Mouse (Mus musculus) spleen, adult 12 weeks (tissue): ENCODE results near the gene Myl4.

ENCODE experiments used
- DNase-seq: peaks from one replicate; pipeline ENCODE4 v3.0.0; 2022; ENCODE audit warnings: low spot score

Gene Myl4

DNA sequence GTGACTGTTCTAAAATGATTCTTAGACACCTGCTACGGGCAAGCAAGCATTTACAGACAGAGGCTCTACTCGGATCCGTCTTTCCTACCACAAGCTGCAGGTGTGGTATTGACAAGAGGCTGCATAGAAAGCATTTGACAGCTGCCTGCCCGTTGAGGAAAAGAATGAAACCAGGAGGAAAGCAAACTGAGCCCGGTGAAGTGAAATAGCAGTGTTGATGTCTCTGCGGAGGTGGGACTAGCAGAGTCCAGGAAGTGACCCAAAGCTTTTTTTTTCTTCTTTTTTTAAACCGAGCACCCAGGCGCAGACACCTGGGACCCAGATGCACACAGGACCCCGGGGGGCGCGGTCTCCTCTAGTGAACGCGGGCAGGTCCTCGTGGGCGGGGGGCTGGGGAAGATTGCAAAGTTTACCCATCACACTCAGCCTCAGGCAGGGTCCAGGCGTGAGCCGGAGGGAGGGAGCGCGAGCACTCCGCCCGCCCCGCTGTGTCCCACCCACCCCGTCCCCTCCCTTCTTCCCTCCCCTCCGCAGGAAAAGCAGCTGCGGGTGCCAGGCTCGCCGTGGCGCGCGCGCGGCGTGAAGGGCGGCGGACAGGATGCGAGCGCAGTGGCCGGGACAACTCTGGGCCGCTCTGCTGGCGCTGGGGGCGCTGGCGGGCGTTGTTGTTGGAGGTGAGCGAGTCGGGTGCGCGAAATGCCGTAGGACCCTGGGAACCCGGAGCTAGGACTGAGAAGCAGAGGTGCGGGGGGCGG is 57.2 kb downstream of the Myl4 start, which contains the start of gene Itgb3:
TSS of gene Itgb3 (plus strand) at position 510 of the 755 bp plus-strand sequence.
- DNase-seq, result peak; percentile 49

DNA sequence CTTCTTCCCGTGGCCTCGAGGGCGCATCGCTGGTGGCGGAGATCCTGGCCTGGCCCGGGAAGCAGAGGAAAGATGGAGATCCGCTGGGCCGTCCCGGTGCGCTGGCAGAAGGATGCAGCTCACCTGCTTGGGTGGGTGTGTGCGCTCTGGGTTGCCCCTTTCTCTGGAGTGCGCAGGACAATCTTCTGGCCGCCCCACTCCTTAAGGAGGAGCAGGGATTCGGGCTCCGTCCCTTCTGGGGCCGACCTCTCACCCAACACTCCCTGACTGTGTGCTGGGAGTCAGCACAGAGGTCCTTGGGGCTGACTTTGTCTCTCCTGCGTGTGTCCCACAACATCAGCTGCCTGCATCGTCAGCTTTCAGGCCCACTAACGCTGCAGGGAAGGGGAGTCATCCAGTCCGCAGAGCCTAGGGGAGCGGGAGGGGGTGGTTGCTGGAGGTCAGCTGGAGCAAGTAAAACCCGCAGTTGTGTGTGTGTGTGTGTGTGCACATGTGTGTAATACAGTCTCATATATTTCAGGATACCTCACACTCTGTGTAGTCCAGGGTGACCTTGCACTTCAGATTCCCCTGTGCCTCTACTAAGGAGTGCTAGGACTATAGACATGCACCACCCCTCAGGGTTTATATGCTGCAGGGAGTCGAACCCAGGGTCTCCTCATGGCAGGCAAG is 57.9 kb downstream of the Myl4 start:
- no peak for DNase-seq

DNA sequence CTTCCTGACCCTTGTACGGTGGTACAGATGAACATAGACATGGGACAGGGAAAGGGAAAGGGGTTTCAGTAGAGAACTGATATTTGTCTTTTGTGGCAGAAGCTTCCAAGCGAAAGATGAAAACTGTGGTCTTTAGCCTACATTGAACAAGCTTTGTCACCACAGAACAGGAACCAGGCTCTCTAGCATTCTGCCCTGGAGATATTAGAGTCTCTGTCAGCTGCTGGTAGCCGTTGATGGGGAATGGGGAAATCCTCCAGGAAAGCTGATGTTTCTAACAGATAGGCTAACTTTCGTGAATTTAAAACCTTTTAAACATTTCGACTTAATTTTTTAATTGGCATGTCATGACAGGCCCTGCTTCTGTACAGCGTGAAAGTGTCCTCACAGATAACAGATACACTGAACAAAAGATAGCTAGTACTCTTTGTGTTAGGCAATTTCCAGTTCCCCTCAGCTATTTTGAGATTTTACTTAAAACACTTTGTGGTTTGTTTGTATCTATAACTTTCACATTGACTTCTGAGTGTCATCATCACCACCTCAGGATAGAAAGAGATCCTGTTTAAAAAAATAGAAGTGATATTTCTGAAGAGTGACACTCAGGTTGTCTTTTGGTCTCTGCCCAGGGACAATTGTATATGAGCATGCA is 58.7 kb downstream of the Myl4 start:
- no peak for DNase-seq

DNA sequence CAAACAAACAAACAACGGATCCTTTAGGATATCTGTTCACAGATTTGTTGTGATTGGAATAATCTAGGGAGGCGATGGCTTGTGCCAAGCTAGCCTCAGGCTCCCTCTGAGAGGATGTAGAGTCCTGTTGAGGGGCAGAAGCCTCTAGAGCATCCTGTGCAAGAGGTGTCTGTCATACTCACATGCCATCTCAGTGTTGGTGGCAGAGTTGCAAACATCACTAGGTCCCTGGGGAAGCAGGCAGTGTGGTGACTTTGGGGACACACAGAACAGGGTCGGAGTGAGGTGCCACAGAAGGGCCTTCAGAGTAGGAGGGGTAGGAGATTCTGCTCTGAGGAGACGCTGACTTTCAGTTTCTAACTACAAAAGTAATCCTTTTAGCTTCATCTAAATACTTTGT is 59.3 kb downstream of the Myl4 start:
- no peak for DNase-seq

DNA sequence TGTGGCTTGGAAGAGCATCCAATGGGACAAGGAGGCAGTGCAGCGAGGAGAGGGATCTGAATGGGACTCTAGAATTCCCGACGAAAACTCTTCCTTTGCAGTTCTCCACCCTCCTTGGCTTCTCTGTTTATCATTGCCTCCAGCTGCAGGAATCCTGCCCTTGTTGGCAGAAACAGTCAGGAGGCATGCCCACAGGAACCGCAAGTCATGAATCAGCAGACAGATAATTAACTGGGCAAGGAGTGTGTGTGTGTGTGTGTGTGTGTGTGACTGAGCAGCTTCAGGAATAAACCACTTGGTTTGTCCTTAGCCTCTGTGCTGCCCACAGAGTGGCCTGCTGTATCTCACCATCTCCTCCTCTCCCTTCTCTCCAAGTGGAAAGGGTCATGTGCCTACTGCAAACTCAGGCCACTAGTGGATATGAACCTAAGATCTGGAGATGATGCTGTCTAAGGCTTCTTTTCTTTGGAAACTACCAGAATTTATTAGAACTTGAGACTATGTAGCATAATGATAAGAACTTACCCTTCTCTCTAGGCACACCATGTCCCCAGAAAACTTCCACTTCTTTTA is 61.2 kb downstream of the Myl4 start:
- DNase-seq, result no peak

DNA sequence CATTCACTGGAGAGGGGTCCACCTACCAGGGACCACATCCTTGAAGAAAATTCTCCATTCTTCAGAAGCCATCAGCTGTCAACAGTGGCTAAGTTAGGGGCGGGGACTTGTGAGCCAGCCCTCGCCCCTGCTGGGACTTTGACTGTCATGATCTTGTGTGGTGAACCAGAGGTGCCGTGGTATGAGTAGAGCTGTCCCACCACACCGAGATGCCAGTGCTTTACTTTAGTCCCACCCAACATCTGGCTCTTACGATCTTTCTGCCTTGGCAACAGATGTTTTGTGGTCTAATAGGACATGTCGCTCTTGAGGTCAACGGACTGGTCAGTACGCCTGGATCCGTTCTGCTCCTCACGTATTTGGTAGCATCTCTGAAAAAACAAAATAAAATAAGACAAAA is 63.1 kb downstream of the Myl4 start:
- DNase-seq, result no peak

DNA sequence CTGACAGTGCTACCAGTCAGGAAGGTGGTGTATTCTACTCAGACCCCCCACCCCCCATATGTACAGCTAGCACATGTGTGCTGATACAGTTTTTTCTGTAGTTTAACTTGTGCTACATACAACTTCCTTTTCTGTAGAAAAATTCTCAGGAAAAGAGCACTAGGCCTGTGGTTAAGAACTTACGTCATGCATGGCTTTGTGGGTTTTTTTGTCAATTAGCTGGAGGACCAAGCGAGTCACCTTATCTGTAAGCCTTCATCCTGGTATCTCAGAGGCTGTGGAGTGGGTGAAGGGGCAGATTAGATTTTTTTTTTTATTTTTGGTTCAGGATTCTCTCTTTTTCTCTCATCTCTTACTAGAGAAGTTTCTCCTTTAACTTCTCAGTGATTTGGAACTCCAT is 63.7 kb downstream of the Myl4 start:
- no peak for DNase-seq

DNA sequence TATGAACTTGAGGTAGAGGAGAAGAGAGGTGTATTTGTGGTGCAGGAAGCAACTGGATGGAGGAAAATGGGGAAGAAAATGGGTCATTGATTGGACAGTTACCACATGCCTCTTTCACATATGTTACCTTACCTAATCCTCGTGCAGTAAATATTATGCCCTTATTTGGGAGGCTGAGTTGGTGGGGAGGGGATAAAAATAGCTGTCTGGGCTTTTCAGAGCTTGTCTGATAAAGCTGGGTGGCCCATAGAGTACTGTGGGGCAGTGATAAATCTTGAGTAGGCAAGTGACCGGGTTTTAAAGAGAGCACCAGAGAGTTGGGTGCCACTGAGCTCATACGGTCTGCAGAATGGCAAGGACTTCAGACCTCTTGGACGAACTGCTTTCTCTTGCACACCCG is 65.7 kb downstream of the Myl4 start:
- DNase-seq, result no peak

DNA sequence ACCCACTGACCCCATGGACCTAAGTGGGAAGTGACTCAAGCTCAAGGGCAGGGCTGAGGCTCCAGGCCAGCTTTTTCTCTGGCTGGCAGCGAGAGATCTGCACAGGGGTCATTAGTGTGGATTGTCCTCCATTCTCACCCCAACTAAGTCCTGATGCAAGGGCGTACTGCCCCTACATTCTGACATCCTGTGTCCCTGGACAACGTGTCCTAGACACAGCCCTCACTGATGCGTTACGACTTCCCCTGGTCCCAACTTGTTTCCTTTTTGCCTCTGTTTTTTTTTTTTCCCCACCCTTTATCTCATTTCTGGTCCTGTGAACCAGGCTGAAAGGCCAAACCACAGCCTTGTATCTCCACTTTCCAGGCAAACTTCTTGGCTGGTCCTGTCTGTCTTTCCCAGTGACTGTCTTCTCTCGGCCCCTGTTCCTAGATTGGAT is 68.2 kb downstream of the Myl4 start:
- DNase-seq, result no peak

DNA sequence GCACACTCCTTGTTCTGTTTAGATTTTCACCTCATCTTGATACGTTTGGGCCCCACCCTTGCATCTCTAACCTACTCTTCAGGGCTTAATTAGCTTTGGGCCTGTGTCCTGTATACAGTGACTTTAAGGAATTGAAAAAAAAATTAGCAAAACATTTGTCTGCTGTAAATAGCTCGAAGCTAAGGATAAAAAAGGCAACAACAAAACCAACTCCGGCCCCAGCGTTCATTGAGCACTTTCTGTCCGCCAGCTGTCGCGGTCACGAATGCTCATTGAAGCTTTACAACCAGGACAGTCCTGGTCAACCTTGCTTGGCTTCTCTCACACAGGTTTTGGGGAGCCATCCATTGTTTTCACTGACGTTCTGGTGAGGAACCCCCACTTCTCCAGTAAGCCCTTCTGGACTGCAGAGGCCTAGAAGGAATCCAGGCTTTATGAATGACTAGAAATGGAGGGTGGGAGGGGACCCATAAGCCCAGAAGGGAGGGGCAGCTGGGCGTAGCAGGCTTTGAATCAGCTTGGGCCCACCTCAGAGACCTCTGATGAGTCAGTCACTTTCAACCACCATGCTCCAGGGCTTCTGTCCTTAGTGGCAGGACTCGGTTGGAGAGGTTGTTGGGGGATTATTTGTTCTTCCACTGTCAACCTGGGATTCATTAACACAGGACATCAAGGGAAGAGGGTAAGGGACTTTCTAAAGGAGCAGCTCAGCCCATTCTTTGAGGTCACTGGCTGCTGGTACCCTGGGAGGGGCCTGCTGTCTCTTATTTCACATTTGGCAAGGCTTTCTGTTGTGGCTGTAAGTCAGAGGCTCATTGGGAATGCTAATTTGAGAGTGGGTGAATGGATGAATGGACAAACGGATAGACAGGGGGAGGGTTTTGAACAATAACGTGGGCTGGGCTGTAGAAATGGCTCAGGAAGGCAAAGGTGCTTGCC is 68.9 kb downstream of the Myl4 start:
- no peak for DNase-seq

DNA sequence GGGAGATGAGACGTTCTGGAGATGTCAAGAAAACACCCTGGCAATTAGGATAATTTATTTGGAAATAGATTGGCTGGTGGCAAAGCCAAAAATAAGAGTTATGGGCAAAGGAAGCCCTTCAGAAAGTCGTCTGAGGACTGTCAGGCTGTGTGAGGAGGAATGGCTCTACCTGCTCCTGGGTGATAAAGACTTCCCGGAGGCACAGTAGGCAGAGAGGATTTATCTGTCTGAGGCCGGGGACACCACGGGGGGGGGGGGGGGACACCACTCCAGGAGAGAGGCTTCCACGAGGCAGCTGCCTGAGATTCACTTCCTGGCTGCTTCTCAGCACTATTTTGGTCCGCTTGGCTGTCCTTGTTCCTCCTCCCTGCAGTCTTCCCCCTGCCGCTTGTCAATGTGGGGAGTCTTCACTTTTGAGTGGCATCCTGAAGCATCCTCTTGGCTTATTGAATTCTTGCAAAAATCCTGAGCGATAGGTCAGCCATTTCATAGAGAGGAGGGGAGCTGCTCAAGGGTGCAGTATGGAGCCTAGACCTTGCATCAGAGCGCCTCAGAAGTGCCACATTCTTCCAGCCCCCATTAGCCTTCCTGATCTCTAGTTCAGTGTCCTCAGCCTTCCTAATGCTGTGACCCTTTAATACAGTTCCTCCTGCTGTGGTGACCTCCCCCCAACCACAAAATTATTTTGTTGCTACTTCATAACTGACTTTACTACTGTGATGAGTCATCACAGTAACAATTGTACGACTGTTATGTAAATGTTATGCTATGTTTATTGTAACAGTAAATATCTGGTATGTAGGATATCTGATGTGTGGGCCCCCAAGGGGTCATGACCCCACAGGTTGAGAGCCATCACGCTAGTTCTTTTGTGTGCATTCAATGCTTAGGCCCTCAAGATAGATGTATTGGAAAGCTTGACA is 71.8 kb downstream of the Myl4 start:
- DNase-seq, result no peak

DNA sequence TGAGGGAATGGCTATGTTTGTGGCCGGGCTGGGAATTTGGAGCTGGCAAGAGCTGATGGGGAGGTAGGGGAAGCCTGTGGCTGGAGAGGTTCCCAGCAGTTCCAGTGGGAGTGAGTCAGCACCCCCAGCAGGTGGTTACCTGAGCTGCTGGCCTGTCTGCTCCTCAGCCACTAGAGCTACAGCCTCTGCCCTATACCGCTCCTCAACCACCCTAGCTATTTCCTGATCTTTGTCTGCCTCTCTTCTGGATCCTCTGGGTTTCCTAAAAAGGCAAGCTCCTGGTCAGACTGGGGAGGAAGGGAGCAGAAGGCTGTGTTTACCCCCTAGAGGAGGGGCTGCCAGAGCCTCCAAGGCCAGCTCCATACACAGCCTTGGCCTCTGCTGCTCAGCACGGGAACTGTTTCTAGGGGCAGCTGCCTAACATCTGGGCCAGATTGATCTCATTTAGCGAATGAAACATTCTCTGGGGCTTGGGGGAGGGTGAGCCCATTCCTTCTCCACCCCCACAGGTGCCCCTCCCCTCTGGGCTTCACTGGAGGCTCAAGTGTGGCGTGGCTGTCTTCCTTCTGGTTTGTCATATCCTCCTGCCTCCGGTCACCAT is 74.4 kb downstream of the Myl4 start:
- no peak for DNase-seq

DNA sequence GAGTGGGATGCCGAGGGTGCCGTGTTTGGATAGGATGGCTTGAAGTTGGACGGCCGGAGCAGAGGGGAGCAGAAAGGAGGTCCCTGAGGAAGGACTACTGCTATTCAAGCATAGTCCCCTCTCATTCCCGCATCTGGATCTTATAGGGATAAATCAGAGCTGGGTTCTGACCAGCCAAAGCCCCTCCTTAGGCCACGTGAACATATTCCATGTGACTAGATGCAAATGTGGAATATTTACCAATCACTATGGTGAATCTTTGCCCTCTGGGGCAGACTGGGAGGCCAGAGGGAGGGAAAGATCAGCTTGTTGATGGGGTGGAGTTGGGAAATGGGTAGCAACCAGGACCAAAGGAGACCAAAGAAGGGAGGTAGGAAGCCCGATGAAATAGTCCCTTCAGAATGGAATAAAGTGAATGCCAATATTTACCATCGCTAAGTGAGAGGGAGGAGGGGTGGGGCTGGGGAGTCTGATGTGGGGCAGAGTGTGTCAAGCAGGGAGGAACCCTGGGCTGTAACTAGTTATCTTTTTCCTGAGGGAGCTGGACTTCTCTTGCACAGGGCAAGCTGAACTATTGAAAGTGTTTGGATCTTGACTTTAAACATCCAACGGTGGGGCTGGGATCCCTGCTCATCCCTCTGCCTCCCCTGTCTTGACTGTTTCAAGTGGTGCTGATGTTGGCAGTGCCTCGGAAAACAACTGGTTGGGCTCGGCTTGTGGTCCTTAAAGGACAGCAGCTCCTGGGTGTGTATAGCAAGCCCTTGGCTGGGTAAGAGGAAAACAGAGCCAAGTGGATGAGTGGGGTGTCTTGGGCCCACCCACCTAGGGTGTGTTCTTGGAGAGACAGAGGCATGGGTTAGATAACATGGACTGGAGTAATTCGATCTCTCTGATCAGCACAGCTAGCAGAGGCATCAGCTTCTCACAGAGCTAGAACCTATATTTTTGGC is 75.3 kb downstream of the Myl4 start:
- no peak for DNase-seq

DNA sequence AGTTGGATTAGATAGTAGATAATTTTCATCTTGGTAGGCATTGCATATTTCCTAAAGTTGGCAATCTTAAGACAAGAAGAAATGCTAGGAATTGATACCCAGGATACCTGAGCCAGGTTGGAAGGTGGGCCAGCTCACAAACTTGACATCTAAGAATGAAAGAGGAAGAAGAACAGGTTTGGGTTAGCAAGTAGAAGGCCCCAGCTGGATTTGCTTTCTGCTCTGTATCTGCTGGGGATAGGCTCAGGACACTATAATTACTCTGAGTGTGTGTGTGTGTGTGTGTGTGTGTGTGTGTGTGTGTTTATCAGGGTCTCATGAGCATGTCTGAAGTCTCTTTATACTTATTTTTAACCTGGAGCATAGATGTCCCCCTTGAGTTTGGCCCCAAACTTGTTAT is 76.2 kb downstream of the Myl4 start:
- no peak for DNase-seq

DNA sequence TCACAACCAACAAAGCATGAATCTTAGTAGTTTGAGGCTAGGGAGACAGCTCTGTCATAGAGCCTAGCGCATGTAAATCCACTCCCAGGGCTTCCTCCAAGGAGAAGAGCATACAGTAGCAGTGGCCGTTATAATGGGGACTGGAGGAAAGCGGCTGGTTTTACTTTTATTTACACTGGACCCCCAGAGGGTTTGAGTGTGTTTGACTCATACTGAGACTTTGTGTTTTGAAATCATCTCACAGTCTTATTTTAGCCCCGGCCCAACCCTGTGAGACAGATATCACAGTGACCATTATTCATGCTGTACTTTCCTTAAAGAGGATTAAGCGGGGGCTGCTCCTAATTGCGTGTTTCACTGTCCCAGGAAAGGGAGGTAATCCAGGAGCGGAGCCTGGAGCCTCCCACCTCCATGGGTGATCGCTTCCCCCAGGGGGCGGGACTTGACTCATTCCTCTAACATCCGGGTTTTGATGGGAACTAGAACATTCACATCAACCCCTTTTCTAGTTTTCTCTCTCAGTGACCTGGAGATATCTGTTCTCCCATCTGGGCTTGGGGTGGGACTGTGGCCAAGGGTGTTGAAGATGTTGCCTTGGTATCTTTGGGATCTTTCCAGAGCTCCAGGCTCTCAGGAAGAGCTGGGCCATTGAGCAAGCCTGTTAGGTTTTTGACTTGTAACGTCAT is 77.3 kb downstream of the Myl4 start:
- DNase-seq, result no peak

DNA sequence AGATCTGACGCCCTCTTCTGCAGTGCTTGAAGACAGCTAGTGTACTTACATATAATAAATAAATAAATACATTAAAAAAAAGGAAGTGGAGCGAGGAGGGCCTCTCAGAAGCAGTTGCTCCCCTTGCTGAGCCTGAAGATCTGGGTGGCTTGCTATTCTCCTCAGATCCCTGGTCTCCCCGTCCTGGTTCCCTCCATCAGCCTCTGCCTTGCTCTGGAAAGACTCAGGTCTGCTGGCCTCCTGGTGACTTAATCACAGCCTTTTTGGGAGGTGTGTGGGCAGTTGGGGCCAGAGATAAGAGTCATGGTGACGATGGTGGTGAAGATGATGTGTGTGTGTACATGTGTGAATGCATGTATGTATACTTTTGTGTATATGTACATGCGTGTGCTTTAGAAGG is 78.1 kb downstream of the Myl4 start:
- DNase-seq, result no peak

DNA sequence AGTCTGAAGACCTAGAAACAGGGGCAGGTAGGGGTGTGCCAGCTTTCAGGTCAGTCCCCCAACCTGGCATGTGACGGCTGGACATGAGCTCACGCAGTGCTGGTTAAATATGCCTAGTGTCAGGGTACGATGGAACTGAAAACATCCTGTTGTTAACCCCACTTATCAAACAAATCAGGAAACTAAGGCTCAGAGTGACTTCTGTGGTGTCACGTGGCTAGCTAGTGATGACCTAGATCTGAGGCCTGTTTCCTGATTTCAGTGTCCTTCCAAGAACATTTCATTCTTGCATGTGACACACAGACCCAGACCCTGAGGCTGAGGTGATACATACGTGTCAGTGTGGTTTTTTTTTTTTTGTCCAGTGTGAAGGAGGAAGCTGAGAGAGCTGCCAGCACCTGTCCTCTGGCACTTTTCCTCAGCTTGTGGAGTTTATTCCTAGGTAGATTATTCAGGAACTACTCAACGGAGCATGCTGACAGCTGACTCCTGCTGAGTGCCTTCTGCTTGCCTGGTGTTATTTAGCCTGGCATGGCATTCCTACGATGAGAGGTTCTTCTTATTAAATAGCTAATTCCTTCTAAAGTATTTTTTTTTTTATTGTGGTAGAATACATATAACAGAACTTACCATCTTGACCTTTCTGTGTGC is 79.8 kb downstream of the Myl4 start:
- DNase-seq, result no peak

DNA sequence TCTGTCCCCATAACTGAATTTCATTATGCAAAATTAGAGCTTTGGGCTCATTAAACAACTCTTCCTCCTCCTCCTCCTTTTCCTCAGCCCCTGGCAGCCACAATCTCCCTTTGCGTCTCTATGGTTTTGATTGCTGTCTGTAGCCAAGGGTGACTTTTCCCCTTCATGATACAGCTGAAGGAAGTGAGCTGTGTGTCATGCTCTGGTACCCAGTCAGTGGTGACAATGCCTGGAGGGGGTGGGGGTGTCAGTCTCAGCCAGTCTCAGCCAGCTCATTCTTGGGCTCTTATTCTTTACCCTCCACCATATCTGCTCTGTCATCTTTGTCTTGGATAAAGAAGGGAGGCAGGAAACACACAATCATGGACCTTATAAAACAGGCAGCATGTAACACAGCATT is 80.8 kb downstream of the Myl4 start:
- peak; percentile 32 for DNase-seq
